Mouse (Mus musculus): Measurements from ENCODE around the gene Ppm1a.
"Not testable (repeated sequence)": the region's sequence is repeated elsewhere in the genome, so short reads cannot be mapped to it uniquely, and the experiment has no call there.

The Ppm1a gene

GRCm38 (mm10) chr12:72761649-72762261 is 4.5 kb downstream of the Ppm1a start:
- DNase-seq (ENCODE audit: low read depth, low spot score) = peak; percentile 86

- DNase-seq (ENCODE audit: low read depth, low spot score) = no peak
Observed at GRCm38 (mm10) chr12:72762502-72762901, 5.2 kb downstream of the Ppm1a start.

GRCm38 (mm10) chr12:72763156-72763555 is 5.9 kb downstream of the Ppm1a start:
- no peak for DNase-seq (ENCODE audit: low read depth, low spot score)

GRCm38 (mm10) chr12:72767809-72768208 is 10.6 kb downstream of the Ppm1a start:
- no peak for DNase-seq (ENCODE audit: low read depth, low spot score)

- DNase-seq (ENCODE audit: low read depth, low spot score) = no peak
Observed at GRCm38 (mm10) chr12:72768230-72768629, 11.0 kb downstream of the Ppm1a start.

- peak; percentile 15 for DNase-seq (ENCODE audit: low read depth, low spot score)
Observed at GRCm38 (mm10) chr12:72769546-72770230, 12.4 kb downstream of the Ppm1a start.

GRCm38 (mm10) chr12:72771153-72771552 is 13.9 kb downstream of the Ppm1a start:
- peak; percentile 30 for DNase-seq (ENCODE audit: low read depth, low spot score)

- DNase-seq (ENCODE audit: low read depth, low spot score) = no peak
Observed at GRCm38 (mm10) chr12:72771711-72772110, 14.5 kb downstream of the Ppm1a start.

GRCm38 (mm10) chr12:72773921-72774320 is 16.7 kb downstream of the Ppm1a start:
- peak; percentile 83 for DNase-seq (ENCODE audit: low read depth, low spot score)

- no peak for DNase-seq (ENCODE audit: low read depth, low spot score)
Observed at GRCm38 (mm10) chr12:72777244-72777643, 20.0 kb downstream of the Ppm1a start.

- no peak for DNase-seq (ENCODE audit: low read depth, low spot score)
Observed at GRCm38 (mm10) chr12:72780136-72780535, 22.9 kb downstream of the Ppm1a start.

GRCm38 (mm10) chr12:72782786-72783185 is 25.5 kb downstream of the Ppm1a start:
- DNase-seq (ENCODE audit: low read depth, low spot score) = not testable (repeated sequence)

- DNase-seq (ENCODE audit: low read depth, low spot score) = no peak
Observed at GRCm38 (mm10) chr12:72785183-72785930, 28.1 kb downstream of the Ppm1a start.

- DNase-seq (ENCODE audit: low read depth, low spot score) = no peak
Observed at GRCm38 (mm10) chr12:72786551-72786950, 29.3 kb downstream of the Ppm1a start.

- DNase-seq (ENCODE audit: low read depth, low spot score) = no peak
Observed at GRCm38 (mm10) chr12:72786986-72787385, 29.7 kb downstream of the Ppm1a start.

- peak; percentile 73 for DNase-seq (ENCODE audit: low read depth, low spot score)
Observed at GRCm38 (mm10) chr12:72790538-72790937, 33.3 kb downstream of the Ppm1a start.

GRCm38 (mm10) chr12:72792320-72793091 is 35.3 kb downstream of the Ppm1a start:
- no peak for DNase-seq (ENCODE audit: low read depth, low spot score)

GRCm38 (mm10) chr12:72793983-72794382 is 36.7 kb downstream of the Ppm1a start:
- no peak for DNase-seq (ENCODE audit: low read depth, low spot score)

GRCm38 (mm10) chr12:72809798-72810197 is 52.5 kb downstream of the Ppm1a start:
- peak; percentile 86 for DNase-seq (ENCODE audit: low read depth, low spot score)

GRCm38 (mm10) chr12:72811588-72811987 is 54.3 kb downstream of the Ppm1a start:
- DNase-seq (ENCODE audit: low read depth, low spot score) = no peak

- peak; percentile 85 for DNase-seq (ENCODE audit: low read depth, low spot score)
Observed at GRCm38 (mm10) chr12:72820940-72821431, 63.7 kb downstream of the Ppm1a start.

- no peak for DNase-seq (ENCODE audit: low read depth, low spot score)
Observed at GRCm38 (mm10) chr12:72821589-72821988, 64.3 kb downstream of the Ppm1a start.
